Mouse (Mus musculus): Measurements from ENCODE around the gene Xpnpep1. TPM values are rescaled to one million over a fixed set of nuclear protein-coding genes. Genes with fewer than 3 reads are reported as not detected.

The Xpnpep1 gene
- polyA plus RNA-seq, 1 experiment from 2014 or later: 169 TPM

- Histone ChIP-seq H3K9me3 (ENCODE audit: control insufficient read depth, low read length) (no peaks in the 10 kb centered on the region), H3K27ac (ENCODE audit: low read length) (no peak overlapping the region), H3K9ac (ENCODE audit: low read length) (no peak overlapping the region), H3K4me2 (ENCODE audit: low read depth, low read length) (no peak overlapping the region), H3K4me3 (ENCODE audit: low read length) (no peak overlapping the region), H3K4me1 (replicated peaks; ENCODE audit: control insufficient read depth, insufficient read depth, low read length) (0 out of 2 replicates have a peak, but pooled peaks cover 1% of the 10 kb centered on the region), H3K27me3 (ENCODE audit: control insufficient read depth, insufficient read depth, low read depth, low read length) (no peaks in the 10 kb centered on the region), H3K36me3 (ENCODE audit: control insufficient read depth, insufficient read depth, low read length) (peaks cover 40% of the 10 kb centered on the region)
- 86% methylated on average over 12 of the region's 12 CpGs for WGBS
- ATAC-seq (ENCODE audit: low read depth): no peak
Observed at GRCm38 (mm10) chr19:53028216-53028615, 11.8 kb downstream of the Xpnpep1 start.

GRCm38 (mm10) chr19:53023189-53023588 lies 16.8 kb downstream of the Xpnpep1 start:
- H3K27me3 ChIP-seq (ENCODE audit: control insufficient read depth, insufficient read depth, low read depth, low read length): no peaks in the 10 kb centered on the region
- peaks cover 21% of the 10 kb centered on the region for H3K36me3 ChIP-seq (ENCODE audit: control insufficient read depth, insufficient read depth, low read length)
- no peaks in the 10 kb centered on the region for H3K9me3 ChIP-seq (ENCODE audit: control insufficient read depth, low read length)
- peaks cover 23% of the 10 kb centered on the region for H3K4me1 ChIP-seq (replicated peaks; ENCODE audit: control insufficient read depth, insufficient read depth, low read length)
- no peak overlapping the region for H3K4me2 ChIP-seq (ENCODE audit: low read depth, low read length)
- ATAC-seq (ENCODE audit: low read depth): no peak
- H3K27ac ChIP-seq (ENCODE audit: low read length): no peak overlapping the region
- H3K4me3 ChIP-seq (ENCODE audit: low read length): no peak overlapping the region
- no peak overlapping the region; the same call in 1 of the 2 replicates for H3K9ac ChIP-seq (ENCODE audit: low read length)
- WGBS: 73% methylated on average over 10 of the region's 10 CpGs

GRCm38 (mm10) chr19:53022037-53022614 lies 17.9 kb downstream of the Xpnpep1 start:
- H3K9me3 ChIP-seq (ENCODE audit: control insufficient read depth, low read length): no peaks in the 10 kb centered on the region
- H3K9ac ChIP-seq (ENCODE audit: low read length): no peak overlapping the region
- H3K27ac ChIP-seq (ENCODE audit: low read length): peak overlapping the region; percentile 64
- peaks cover 19% of the 10 kb centered on the region for H3K36me3 ChIP-seq (ENCODE audit: control insufficient read depth, insufficient read depth, low read length)
- WGBS: 53% methylated on average over 8 of the region's 8 CpGs
- H3K27me3 ChIP-seq (ENCODE audit: control insufficient read depth, insufficient read depth, low read depth, low read length): no peaks in the 10 kb centered on the region
- H3K4me2 ChIP-seq (ENCODE audit: low read depth, low read length): no peak overlapping the region
- ATAC-seq (ENCODE audit: low read depth): peak; percentile 72
- peaks cover 28% of the 10 kb centered on the region for H3K4me1 ChIP-seq (replicated peaks; ENCODE audit: control insufficient read depth, insufficient read depth, low read length)
- H3K4me3 ChIP-seq (ENCODE audit: low read length): no peak overlapping the region

GRCm38 (mm10) chr19:53021537-53021936 lies 18.5 kb downstream of the Xpnpep1 start:
- H3K4me3 ChIP-seq (ENCODE audit: low read length): no peak overlapping the region
- no peak overlapping the region for H3K4me2 ChIP-seq (ENCODE audit: low read depth, low read length)
- 76% methylated on average over 10 of the region's 10 CpGs for WGBS
- H3K27ac ChIP-seq (ENCODE audit: low read length): no peak overlapping the region; the same call in 1 of the 2 replicates
- peaks cover 16% of the 10 kb centered on the region for H3K36me3 ChIP-seq (ENCODE audit: control insufficient read depth, insufficient read depth, low read length)
- peak; percentile 8; the same call in 1 of the 2 replicates for ATAC-seq (ENCODE audit: low read depth)
- no peaks in the 10 kb centered on the region for H3K27me3 ChIP-seq (ENCODE audit: control insufficient read depth, insufficient read depth, low read depth, low read length)
- H3K9ac ChIP-seq (ENCODE audit: low read length): no peak overlapping the region
- H3K9me3 ChIP-seq (ENCODE audit: control insufficient read depth, low read length): no peaks in the 10 kb centered on the region
- peaks cover 28% of the 10 kb centered on the region for H3K4me1 ChIP-seq (replicated peaks; ENCODE audit: control insufficient read depth, insufficient read depth, low read length)

GRCm38 (mm10) chr19:53019716-53020463 lies 20.1 kb downstream of the Xpnpep1 start:
- 0 out of 2 replicates have a peak, but pooled peaks have one; percentile 15 for ATAC-seq (ENCODE audit: low read depth)
- H3K27ac ChIP-seq (ENCODE audit: low read length): peak overlapping the region; percentile 3; the same call in 1 of the 2 replicates

GRCm38 (mm10) chr19:53017954-53018353 lies 22.1 kb downstream of the Xpnpep1 start:
- H3K9me3 ChIP-seq (ENCODE audit: control insufficient read depth, low read length): no peaks in the 10 kb centered on the region
- peaks cover 2% of the 10 kb centered on the region; the same call in 1 of the 2 replicates for H3K36me3 ChIP-seq (ENCODE audit: control insufficient read depth, insufficient read depth, low read length)
- H3K27me3 ChIP-seq (ENCODE audit: control insufficient read depth, insufficient read depth, low read depth, low read length): no peaks in the 10 kb centered on the region
- H3K4me3 ChIP-seq (ENCODE audit: low read length): no peak overlapping the region
- H3K27ac ChIP-seq (ENCODE audit: low read length): no peak overlapping the region
- H3K4me1 ChIP-seq (replicated peaks; ENCODE audit: control insufficient read depth, insufficient read depth, low read length): peaks cover 26% of the 10 kb centered on the region
- no peak for ATAC-seq (ENCODE audit: low read depth)
- H3K4me2 ChIP-seq (ENCODE audit: low read depth, low read length): no peak overlapping the region
- 53% methylated on average over 9 of the region's 9 CpGs for WGBS
- no peak overlapping the region for H3K9ac ChIP-seq (ENCODE audit: low read length)

More at GRCm38 (mm10) chr19:53019716-53020463, 20.1 kb downstream of the Xpnpep1 start:
- no peak overlapping the region for H3K4me2 ChIP-seq (ENCODE audit: low read depth, low read length)
- 57% methylated on average over 13 of the region's 13 CpGs for WGBS
- H3K9ac ChIP-seq (ENCODE audit: low read length): no peak overlapping the region
- peaks cover 9% of the 10 kb centered on the region for H3K36me3 ChIP-seq (ENCODE audit: control insufficient read depth, insufficient read depth, low read length)
- H3K27me3 ChIP-seq (ENCODE audit: control insufficient read depth, insufficient read depth, low read depth, low read length): no peaks in the 10 kb centered on the region
- no peak overlapping the region for H3K4me3 ChIP-seq (ENCODE audit: low read length)
- H3K4me1 ChIP-seq (replicated peaks; ENCODE audit: control insufficient read depth, insufficient read depth, low read length): peaks cover 28% of the 10 kb centered on the region
- H3K9me3 ChIP-seq (ENCODE audit: control insufficient read depth, low read length): no peaks in the 10 kb centered on the region

- Histone ChIP-seq H3K36me3 (ENCODE audit: control insufficient read depth, insufficient read depth, low read length) (no peaks in the 10 kb centered on the region; the same call in 1 of the 2 replicates), H3K4me2 (ENCODE audit: low read depth, low read length) (no peak overlapping the region), H3K9ac (ENCODE audit: low read length) (no peak overlapping the region), H3K4me1 (replicated peaks; ENCODE audit: control insufficient read depth, insufficient read depth, low read length) (peaks cover 20% of the 10 kb centered on the region), H3K9me3 (ENCODE audit: control insufficient read depth, low read length) (no peaks in the 10 kb centered on the region), H3K27ac (ENCODE audit: low read length) (no peak overlapping the region), H3K4me3 (ENCODE audit: low read length) (no peak overlapping the region), H3K27me3 (ENCODE audit: control insufficient read depth, insufficient read depth, low read depth, low read length) (no peaks in the 10 kb centered on the region)
- WGBS: 70% methylated on average over 11 of the region's 11 CpGs
- no peak for ATAC-seq (ENCODE audit: low read depth)
Observed at GRCm38 (mm10) chr19:53017248-53017647, 22.8 kb downstream of the Xpnpep1 start.

- Histone ChIP-seq H3K27ac (ENCODE audit: low read length) (no peak overlapping the region), H3K4me3 (ENCODE audit: low read length) (no peak overlapping the region), H3K27me3 (ENCODE audit: control insufficient read depth, insufficient read depth, low read depth, low read length) (no peaks in the 10 kb centered on the region), H3K36me3 (ENCODE audit: control insufficient read depth, insufficient read depth, low read length) (peaks cover 3% of the 10 kb centered on the region), H3K9me3 (ENCODE audit: control insufficient read depth, low read length) (no peaks in the 10 kb centered on the region), H3K9ac (ENCODE audit: low read length) (no peak overlapping the region; the same call in 1 of the 2 replicates), H3K4me2 (ENCODE audit: low read depth, low read length) (no peak overlapping the region), H3K4me1 (replicated peaks; ENCODE audit: control insufficient read depth, insufficient read depth, low read length) (peaks cover 33% of the 10 kb centered on the region)
- ATAC-seq (ENCODE audit: low read depth): no peak
- WGBS: 54% methylated on average over 21 of the region's 21 CpGs
Observed at GRCm38 (mm10) chr19:53014910-53015710, 24.9 kb downstream of the Xpnpep1 start.

- ATAC-seq (ENCODE audit: low read depth): no peak
- Histone ChIP-seq H3K4me3 (ENCODE audit: low read length) (no peak overlapping the region), H3K4me1 (replicated peaks; ENCODE audit: control insufficient read depth, insufficient read depth, low read length) (peaks cover 39% of the 10 kb centered on the region), H3K27ac (ENCODE audit: low read length) (no peak overlapping the region), H3K9me3 (ENCODE audit: control insufficient read depth, low read length) (no peaks in the 10 kb centered on the region), H3K27me3 (ENCODE audit: control insufficient read depth, insufficient read depth, low read depth, low read length) (no peaks in the 10 kb centered on the region), H3K4me2 (ENCODE audit: low read depth, low read length) (no peak overlapping the region), H3K36me3 (ENCODE audit: control insufficient read depth, insufficient read depth, low read length) (peaks cover 8% of the 10 kb centered on the region), H3K9ac (ENCODE audit: low read length) (no peak overlapping the region)
- WGBS: 91% methylated on average over 3 of the region's 3 CpGs
Observed at GRCm38 (mm10) chr19:53013744-53014143, 26.3 kb downstream of the Xpnpep1 start.
